Mouse (Mus musculus): ENCODE measurements at regions not wholly inside any gene's neighbourhood (a gene's known extent, or its start where the extent isn't known, plus 50 kb on each side); places are given as distances from the start of the nearest gene placed in this dataset.
A peak's percentile ranks its signal among the peaks of the same experiment; 100 is the strongest.

GRCm38 (mm10) chr16:58354551-58354950 lies 53.7 kb upstream of the Dcbld2 start:
- DNase-seq (ENCODE audit: low spot score in 2 of 2), result peak; percentile 41 to 64

All from gastrocnemius, postnatal 4 days (tissue).